Mouse (Mus musculus): ENCODE measurements around the gene Olfr125. TPM values are rescaled to one million over a fixed set of nuclear protein-coding genes. Genes with fewer than 3 reads are reported as not detected.

The Olfr125 gene
- not detected in 2 replicates for polyA plus RNA-seq (2016; fragmentation: Nextera tagmentation; extraction: Ambion mirVana)

DNA sequence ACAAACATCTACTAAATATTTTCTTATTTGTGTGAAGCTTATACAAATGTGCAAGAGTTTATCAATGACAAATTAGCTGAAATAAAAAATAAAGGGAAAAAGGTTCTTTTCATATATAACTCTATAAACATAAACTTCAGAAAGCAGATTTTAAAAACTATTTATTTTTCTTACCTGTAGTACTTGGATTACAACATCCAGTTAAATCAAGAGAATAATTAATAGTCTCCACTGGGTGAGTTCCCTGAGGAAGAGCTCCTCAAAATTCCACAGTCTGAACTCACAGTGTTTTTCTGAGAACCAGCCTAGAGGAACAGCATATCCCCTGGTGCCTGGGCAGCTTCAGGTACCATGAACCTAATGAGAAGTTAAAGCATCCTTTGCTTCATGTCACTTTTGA lies at the start of gene Olfr125:
Olfr125 (plus strand) TSS at position 301 of the 400 bp plus-strand sequence.
- no peaks in the 10 kb centered on the region for H3K9me3 ChIP-seq
- no peaks in the 10 kb centered on the region for H3K27me3 ChIP-seq (ENCODE audit: poor library complexity, severe bottlenecking)
- H3K36me3 ChIP-seq (replicated peaks) = no peaks in the 10 kb centered on the region
- no peaks in the 10 kb centered on the region for H3K4me1 ChIP-seq
- DNase-seq (ENCODE audit: extremely low spot score, low spot score) = no peak
- H3K27ac ChIP-seq = no peak within 1 kb of the TSS
- H3K4me3 ChIP-seq = no peak within 1 kb of the TSS

DNA sequence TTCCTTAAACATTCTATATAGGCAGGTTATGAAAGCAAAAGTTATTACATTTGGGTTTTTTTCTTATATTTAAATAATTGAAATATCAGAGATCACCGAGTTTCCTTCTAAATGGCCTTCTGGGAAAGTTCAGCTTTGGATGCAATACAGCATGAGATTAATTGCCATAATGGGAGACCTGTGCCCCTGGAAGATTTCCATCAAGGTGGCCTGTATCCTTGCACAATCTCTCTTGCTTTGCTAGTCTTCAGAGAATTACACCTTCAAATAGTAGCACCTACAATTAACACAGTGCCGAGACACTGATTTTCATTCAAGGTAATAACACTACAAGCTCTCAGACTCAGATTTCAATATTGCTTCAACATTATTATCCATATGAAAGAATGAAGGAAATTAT lies 39.5 kb upstream of the Olfr125 start, which contains the start of gene Olfr123:
Olfr123 (plus strand) TSS at position 301 of the 400 bp plus-strand sequence.
- no peak for DNase-seq (ENCODE audit: extremely low spot score, low spot score)
- Histone ChIP-seq H3K27me3 (ENCODE audit: poor library complexity, severe bottlenecking) (no peaks in the 10 kb centered on the region), H3K9me3 (no peaks in the 10 kb centered on the region), H3K4me3 (no peak within 1 kb of the TSS), H3K4me1 (no peaks in the 10 kb centered on the region), H3K36me3 (replicated peaks) (no peaks in the 10 kb centered on the region), H3K27ac (no peak within 1 kb of the TSS)
- WGBS = 94% methylated on average over 2 of the region's 2 CpGs

DNA sequence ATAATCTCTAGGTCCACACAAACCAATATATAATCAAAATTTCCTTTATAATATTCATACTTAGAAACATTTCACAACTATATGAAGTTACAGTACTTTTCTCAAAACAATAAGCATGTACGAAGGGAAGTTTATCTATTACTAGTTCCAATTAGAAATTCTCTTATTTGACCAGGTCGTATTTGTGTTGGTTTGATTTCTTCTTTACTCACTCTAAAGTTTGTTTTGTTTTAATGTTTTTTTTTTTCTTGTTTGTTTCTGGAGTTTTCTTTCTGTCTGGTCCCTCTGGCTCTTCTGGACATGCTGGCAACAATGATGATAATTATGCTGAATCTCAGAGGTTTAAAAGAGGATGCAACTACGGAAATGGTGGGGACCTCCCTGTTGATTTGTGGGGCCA lies 33.2 kb upstream of the Olfr125 start, which contains the start of gene Olfr124:
Olfr124 (plus strand) TSS at position 301 of the 400 bp plus-strand sequence.
- Histone ChIP-seq H3K27me3 (ENCODE audit: poor library complexity, severe bottlenecking) (no peaks in the 10 kb centered on the region), H3K4me3 (no peak within 1 kb of the TSS), H3K27ac (no peak within 1 kb of the TSS), H3K4me1 (no peaks in the 10 kb centered on the region), H3K9me3 (no peaks in the 10 kb centered on the region), H3K36me3 (replicated peaks) (no peaks in the 10 kb centered on the region)
- DNase-seq (ENCODE audit: extremely low spot score, low spot score) = no peak
- 92% methylated on average over 3 of the region's 3 CpGs for WGBS

DNA sequence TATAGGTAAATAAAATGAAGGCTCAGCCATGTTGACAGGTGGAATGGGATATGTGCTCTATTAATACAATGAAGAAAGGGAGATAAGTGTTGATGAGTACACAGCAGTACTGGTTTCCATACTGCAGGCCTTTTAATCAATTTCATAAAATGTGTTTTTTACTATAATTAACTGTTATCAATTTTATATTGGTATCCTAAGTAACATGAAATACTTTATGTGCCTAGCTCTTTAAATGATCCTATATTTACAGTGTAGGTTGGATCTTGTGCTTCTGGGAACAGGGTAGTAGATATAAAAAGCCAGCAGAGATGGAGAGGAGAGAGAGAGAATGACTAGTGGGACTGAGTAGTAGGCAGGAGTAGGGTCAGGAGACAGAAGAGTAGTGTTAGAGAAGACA lies 14.4 kb downstream of the Olfr125 start, which contains the start of gene Olfr126:
Olfr126 (plus strand) TSS at position 301 of the 400 bp plus-strand sequence.
- Histone ChIP-seq H3K4me1 (no peaks in the 10 kb centered on the region), H3K9me3 (no peaks in the 10 kb centered on the region), H3K36me3 (replicated peaks) (no peaks in the 10 kb centered on the region), H3K27me3 (ENCODE audit: poor library complexity, severe bottlenecking) (no peaks in the 10 kb centered on the region), H3K4me3 (no peak within 1 kb of the TSS), H3K27ac (no peak within 1 kb of the TSS)
- no peak for DNase-seq (ENCODE audit: extremely low spot score, low spot score)

DNA sequence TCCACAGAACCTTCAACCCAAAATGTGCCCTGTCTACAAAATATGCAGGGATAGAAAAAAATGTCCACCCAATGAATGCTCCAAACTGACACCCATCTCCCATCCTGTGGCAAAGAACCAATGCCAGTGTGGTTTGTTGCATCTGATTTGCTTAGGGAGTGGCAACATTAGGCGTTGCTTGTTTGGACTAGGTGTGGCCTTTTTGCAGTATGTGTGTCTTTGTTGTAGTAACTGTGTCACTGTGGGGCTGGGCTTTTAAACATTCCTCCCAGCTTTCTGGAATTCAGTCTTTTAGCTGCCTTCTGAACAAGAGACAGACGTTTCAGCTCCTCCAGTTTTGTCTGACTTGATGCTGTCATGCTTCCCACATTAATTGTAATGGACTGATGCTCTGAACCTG lies 31.2 kb downstream of the Olfr125 start:
- no peak for DNase-seq (ENCODE audit: extremely low spot score, low spot score)
- Histone ChIP-seq H3K36me3 (replicated peaks) (no peaks in the 10 kb centered on the region), H3K9me3 (peaks cover 6% of the 10 kb centered on the region; the same call in 1 of the 2 replicates), H3K27me3 (ENCODE audit: poor library complexity, severe bottlenecking) (no peaks in the 10 kb centered on the region), H3K27ac (no peak overlapping the region), H3K4me3 (no peak overlapping the region), H3K4me1 (no peaks in the 10 kb centered on the region)
- WGBS = 79% methylated on average over 2 of the region's 2 CpGs

DNA sequence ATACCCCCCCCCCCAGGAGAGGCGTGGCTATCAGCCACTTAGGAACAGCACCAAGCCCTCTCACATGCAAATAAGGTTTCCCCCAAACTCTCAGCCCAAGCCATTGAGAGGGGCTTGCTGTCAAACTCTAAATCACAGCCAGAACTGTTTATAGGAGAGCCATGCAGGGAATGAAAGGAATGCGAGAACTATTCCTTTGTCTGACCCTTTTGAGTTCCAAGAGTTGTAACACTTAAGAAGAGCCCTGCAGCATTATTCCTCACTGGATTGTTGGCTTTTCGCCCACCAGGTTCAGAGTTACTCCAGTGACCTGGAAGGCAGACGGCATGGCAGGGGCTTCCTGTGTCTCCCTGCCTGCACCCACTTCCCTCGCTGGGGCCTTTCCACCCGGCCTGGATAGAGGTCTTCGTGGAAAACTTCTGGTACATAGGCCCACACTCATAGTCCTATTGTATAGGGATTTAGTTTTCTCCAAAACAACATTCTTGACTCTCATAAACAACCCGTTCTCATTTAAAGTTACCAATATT lies 37.0 kb downstream of the Olfr125 start:
- 26% methylated on average over 8 of the region's 8 CpGs for WGBS
- no peak overlapping the region for H3K27ac ChIP-seq
- H3K36me3 ChIP-seq (replicated peaks) = no peaks in the 10 kb centered on the region
- no peaks in the 10 kb centered on the region for H3K9me3 ChIP-seq
- H3K4me3 ChIP-seq = no peak overlapping the region
- H3K27me3 ChIP-seq (ENCODE audit: poor library complexity, severe bottlenecking) = no peaks in the 10 kb centered on the region
- H3K4me1 ChIP-seq = peaks cover 6% of the 10 kb centered on the region
- no peak for DNase-seq (ENCODE audit: extremely low spot score, low spot score)

DNA sequence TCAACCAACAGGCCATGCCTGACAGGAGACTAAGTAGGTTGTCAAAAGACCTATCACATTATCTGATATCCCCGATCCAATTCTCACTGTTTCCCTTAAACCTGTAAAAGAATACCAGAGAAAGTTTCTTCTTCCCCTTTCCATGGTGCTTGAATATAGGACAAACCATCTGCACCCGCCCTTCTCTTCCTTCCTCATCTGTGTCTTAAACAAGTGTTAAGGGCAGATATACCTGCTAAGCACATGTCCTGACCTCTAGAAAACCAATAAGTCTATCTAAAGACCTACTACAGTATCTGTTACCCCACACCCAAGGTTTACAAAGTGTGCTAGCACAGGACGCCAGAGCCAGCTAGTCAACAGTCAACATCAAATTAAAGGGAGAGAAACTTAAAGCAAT lies 41.1 kb downstream of the Olfr125 start:
- Histone ChIP-seq H3K27ac (no peak overlapping the region), H3K4me1 (peaks cover 6% of the 10 kb centered on the region), H3K9me3 (no peaks in the 10 kb centered on the region), H3K27me3 (ENCODE audit: poor library complexity, severe bottlenecking) (no peaks in the 10 kb centered on the region), H3K4me3 (no peak overlapping the region), H3K36me3 (replicated peaks) (no peaks in the 10 kb centered on the region)
- WGBS = 89% methylated on average over 3 of the region's 3 CpGs
- no peak for DNase-seq (ENCODE audit: extremely low spot score, low spot score)

Other genes starting within 250 kb of the Olfr125 start
- gene Olfr114, start 240.2 kb upstream of the Olfr125 start, polyA plus RNA-seq (2016; fragmentation: Nextera tagmentation; extraction: Ambion mirVana) = not detected in 2 replicates
- not detected in 2 replicates for gene Olfr115, start 205.8 kb upstream of the Olfr125 start, polyA plus RNA-seq (2016; fragmentation: Nextera tagmentation; extraction: Ambion mirVana)
- gene Olfr116, start 205.8 kb upstream of the Olfr125 start, polyA plus RNA-seq (2016; fragmentation: Nextera tagmentation; extraction: Ambion mirVana) = not detected in 2 replicates
- gene Olfr117, start 169.2 kb upstream of the Olfr125 start, polyA plus RNA-seq (2016; fragmentation: Nextera tagmentation; extraction: Ambion mirVana) = not detected in 2 replicates
- not detected in 2 replicates for gene Olfr118, start 166.0 kb upstream of the Olfr125 start, polyA plus RNA-seq (2016; fragmentation: Nextera tagmentation; extraction: Ambion mirVana)
- not detected in 2 replicates for gene Olfr119, start 136.4 kb upstream of the Olfr125 start, polyA plus RNA-seq (2016; fragmentation: Nextera tagmentation; extraction: Ambion mirVana)
- gene Olfr120, start 111.1 kb upstream of the Olfr125 start, polyA plus RNA-seq (2016; fragmentation: Nextera tagmentation; extraction: Ambion mirVana) = not detected in 2 replicates
- not detected in 2 replicates for gene Olfr121, start 84.1 kb upstream of the Olfr125 start, polyA plus RNA-seq (2016; fragmentation: Nextera tagmentation; extraction: Ambion mirVana)
- not detected in 2 replicates for gene Olfr122, start 64.3 kb upstream of the Olfr125 start, polyA plus RNA-seq (2016; fragmentation: Nextera tagmentation; extraction: Ambion mirVana)
- not detected in 2 replicates for gene Olfr123, start 39.4 kb upstream of the Olfr125 start, polyA plus RNA-seq (2016; fragmentation: Nextera tagmentation; extraction: Ambion mirVana)
- gene Olfr124, start 33.1 kb upstream of the Olfr125 start, polyA plus RNA-seq (2016; fragmentation: Nextera tagmentation; extraction: Ambion mirVana) = not detected in 2 replicates
- gene Olfr126, start 14.5 kb downstream of the Olfr125 start, polyA plus RNA-seq (2016; fragmentation: Nextera tagmentation; extraction: Ambion mirVana) = not detected in 2 replicates
- not detected in 2 replicates for gene Olfr127, start 67.5 kb downstream of the Olfr125 start, polyA plus RNA-seq (2016; fragmentation: Nextera tagmentation; extraction: Ambion mirVana)
- not detected in 2 replicates for gene Olfr128, start 87.6 kb downstream of the Olfr125 start, polyA plus RNA-seq (2016; fragmentation: Nextera tagmentation; extraction: Ambion mirVana)
- not detected in 2 replicates for gene Olfr761, start 120.1 kb downstream of the Olfr125 start, polyA plus RNA-seq (2016; fragmentation: Nextera tagmentation; extraction: Ambion mirVana)
- not detected in 2 replicates for gene Olfr129, start 227.1 kb downstream of the Olfr125 start, polyA plus RNA-seq (2016; fragmentation: Nextera tagmentation; extraction: Ambion mirVana)
- not detected in 2 replicates for gene Olfr130, start 231.0 kb downstream of the Olfr125 start, polyA plus RNA-seq (2016; fragmentation: Nextera tagmentation; extraction: Ambion mirVana)

All from forebrain, embryonic 10.5 days (tissue).